Mouse (Mus musculus) gastrocnemius, postnatal 4 days (tissue): ENCODE measurements at regions not wholly inside any gene's neighbourhood (a gene's known extent, or its start where the extent isn't known, plus 50 kb on each side); places are given as distances from the start of the nearest gene placed in this dataset.

Experiments
- DNase-seq, 2 experiments: peaks; one replicate each; pipeline ENCODE4 v3.0.0; 2021 to 2022; ENCODE audit warnings: low spot score in 2 of 2, mixed read lengths in 2 of 2

- DNase-seq, result no peak
Observed at GRCm38 (mm10) chr16:15052389-15052923, 146.1 kb downstream of the Efcab1 start.

DNA sequence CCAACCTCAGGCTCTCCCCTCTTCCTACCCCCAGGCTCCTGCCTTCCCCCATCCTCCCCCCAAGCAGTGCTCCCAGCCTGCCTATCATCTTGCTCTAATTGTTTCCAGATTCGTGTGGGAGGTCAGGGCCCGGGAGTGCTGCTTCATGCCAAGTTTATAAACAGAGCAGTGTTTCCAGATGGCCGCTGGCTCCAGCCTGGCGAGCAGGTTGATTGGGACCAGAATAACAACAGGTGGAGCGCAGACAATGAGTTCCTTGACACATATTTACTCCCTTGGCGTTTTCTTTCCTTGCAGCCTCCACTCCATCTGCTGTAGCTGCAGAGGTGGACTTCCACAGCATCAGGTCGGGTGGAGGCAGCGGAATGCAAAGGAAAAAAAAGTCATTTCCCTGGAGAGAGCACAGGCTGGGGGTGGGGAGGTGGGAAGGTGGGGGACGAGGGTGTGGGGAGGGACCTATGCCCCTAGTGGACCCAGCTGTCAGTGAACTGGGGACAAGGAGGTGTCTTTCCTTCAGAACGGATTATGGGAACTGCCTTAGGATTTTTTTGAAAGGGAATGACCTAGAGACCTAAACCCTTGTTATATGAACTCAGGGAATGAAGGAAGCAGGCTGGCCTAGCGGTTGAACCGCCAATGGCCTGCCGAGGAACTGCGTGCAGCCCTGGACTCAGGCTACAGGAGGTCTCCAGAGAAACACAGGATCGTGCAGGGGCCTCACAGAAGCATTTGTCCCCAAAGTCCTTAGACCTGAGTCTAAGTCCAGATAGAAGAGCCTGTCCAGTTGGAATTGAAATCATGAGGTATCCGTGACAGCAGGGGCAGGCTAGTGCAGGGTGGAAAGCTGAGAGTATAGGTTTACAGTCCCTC is 146.8 kb downstream of the Efcab1 start:
- DNase-seq, result peak; percentile 35 to 68

GRCm38 (mm10) chr16:15053840-15054239 is 147.4 kb downstream of the Efcab1 start:
- no peak for DNase-seq

- peak in 1 of 2 experiments; percentile 27 for DNase-seq
Observed at GRCm38 (mm10) chr16:15054306-15055001, 148.0 kb downstream of the Efcab1 start.

DNA sequence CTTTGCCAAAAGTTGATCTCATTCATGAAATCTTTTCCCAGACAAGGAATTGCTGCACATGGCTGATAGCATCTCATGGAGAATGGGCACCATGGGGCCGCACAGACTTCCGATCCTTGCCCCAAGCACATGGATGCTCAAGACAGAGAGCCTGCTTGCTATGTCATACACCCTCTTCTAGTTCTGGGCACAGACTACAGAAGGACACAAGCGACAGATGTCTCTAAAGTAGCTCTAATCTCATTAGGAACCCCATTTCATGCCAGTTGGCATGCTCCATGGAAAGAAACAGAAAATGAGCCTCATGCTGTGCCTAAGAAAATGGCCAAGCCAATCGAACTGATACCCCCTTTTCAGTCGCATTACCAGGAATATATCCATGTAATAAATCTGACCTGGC is 149.3 kb downstream of the Efcab1 start:
- peak in 1 of 2 experiments; percentile 28 for DNase-seq

DNA sequence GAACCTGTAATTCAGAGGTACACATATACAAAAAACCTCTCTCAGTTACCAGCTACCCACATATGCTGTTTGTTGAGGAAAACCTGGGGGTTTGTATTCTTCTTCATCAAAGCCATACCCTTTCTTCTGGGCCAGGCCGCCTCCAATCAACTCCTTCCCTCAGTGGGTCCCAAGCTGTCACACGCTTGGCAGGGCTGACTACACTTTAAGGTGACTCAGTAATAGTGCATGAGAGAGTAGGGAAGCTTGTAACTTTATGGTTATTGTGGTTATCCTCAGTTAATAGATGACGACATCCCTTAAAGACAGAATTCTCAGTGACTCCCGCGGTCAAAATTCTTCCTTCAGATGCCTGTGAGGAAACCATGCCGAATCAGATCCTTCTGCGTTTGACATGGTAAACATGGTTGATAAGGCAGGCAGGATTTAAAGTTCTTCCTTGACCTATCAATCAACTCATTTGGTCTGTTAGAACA is 164.1 kb downstream of the Efcab1 start:
- DNase-seq, result no peak

DNA sequence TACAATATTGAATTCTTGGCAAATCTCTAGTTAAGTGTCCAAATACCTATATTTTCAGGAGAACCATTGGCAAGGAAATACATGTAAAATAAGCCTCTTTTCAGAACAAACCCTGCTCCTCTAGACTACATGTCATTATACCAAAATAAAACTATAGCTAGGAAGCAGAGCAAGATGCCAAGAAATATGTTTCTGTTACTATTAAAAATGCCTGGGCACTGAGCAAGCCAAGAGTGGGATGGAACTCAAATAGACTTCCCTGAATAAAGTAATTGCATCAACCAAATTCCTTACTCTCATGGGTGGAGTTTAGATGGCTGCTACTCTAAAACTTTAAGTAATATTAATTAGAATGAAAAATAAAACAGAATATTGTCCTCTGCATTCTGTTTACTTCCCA is 168.0 kb downstream of the Efcab1 start:
- no peak for DNase-seq

- DNase-seq, result no peak
Observed at GRCm38 (mm10) chr16:15083692-15084091, 177.3 kb downstream of the Efcab1 start.

DNA sequence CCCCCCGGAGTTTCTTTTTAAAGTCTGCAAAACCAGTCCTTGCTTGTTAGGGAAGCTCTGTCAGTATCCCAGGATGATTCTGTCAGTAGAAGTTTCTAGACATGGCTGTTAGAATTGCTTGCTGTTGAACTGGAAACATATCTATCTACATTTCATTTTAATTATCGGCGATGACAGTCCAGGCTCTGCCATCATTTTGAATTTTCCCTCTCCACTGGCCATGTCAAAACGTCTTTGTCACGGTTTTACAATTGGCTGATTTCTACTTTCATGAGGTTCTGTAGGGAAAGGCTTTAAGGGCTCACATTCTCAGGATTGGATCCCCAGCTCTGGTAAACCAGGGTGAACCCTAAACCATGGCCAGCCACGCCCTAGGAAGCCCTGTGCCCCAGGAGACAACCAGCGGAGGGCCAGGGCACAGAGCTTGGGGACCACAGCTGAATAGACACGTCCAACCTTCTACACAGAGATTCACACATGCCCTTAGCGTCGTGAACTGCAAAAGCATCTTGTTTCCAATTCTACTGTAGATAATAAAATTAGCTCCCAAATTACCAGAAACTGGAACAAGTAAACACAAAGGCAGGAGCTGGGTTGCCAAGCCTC is 177.8 kb downstream of the Efcab1 start:
- no peak for DNase-seq

DNA sequence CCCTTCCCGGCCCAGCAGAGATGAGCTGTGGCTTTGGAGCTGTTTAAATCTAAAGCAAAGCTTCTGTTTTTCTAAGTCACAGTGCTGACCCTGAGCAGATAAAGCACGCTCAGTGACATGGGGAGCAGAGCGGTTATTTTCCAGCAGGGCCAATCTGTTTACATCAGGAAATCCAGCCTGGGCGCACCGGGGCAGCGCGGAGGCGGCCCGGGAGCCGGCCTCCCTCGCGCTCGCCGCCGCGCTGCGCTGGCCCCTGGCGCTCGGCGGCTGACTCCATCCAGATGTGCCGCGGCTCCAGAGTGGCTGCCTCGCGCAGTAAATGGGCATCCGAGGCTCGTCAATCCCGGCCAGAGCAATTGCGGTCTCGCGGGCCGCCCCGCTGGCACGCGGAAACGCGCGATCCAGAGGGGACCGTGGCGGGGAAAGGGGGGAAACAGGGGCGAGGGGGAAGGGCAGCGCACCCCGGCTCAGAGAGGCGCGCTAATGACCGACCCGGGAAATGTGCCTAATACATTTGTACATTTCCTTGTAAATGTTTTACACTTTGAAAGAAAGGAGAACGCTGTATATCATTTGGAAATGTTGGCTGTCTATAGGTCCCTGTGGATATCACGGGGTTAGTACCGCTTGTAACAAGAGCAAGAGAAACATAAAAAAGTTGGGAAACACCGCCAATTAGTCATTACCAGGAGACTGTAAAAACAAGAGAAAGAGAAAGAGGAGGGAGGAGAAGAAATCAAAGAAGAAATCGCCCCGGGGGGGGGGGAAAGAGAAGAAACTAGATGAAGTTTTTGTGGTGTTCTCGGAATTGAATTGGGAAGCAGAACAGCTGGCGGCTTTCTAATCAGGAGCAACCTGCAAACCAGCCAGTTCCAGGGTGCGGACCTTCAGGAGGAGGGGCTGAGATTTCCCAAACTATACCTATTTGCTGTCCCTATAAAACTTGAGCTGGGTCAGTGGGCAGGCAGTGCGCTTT is 178.6 kb downstream of the Efcab1 start:
- peak; percentile 42 to 63 for DNase-seq

DNA sequence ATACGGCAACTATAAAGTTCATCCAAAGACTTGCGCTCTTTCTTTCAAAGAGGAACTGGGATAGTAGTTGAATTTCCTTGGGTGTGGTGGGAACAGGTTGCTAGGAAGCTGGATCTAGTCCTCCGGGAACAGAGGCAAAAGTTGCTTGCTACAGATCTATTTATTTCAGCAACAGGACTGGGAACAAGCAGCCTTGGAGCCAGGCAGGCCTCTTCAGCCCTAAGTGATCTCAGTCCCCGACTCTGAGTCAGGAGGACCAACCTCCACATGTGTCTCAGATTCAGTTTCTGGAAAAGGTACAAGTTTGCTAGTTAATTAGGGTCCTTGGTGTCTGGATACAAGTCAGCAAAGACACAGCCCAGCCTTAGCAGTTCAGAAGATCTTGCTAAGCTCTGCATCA is 180.2 kb downstream of the Efcab1 start:
- peak in 1 of 2 experiments; percentile 11 for DNase-seq

GRCm38 (mm10) chr16:15103938-15104337 is 197.5 kb downstream of the Efcab1 start:
- no peak for DNase-seq

DNA sequence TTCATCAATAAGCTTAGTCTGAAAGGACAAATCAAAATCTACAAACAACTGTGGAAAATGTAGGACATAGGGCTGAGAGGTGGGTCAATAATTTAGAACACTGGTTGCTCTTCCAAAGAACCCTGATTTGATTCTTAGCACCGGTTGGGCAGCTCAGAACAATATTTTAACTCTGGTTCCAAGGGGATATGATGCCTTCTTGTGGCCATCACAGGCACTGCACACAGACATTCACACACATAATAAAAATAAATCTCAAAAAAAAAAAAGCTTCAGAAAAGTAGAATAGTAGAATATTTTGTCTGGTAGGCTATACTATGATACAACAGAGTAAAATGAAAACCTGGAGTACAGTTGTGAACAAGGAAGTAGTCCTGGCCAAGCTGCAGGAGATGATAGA is 200.8 kb downstream of the Efcab1 start:
- DNase-seq, result no peak

DNA sequence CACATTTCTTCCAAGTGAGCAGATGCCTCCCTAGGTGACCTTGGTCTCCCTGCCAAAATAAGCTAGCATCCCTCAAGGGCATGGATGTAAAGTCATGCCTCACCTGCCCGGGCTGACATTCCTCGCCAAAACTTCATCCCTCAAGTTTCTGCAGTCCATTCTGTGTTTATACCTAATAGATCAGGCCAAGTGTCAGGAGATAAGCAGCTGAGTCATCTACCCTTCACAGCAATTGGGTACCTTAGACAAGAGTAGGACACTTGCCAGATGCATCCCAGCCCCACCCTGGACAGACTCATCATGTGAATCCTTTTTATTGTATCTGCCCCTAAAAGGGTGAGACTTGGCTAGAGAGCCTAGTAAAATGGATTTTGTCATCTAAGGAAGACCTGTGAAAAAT is 204.1 kb upstream of the Gm21897 start:
- no peak for DNase-seq

GRCm38 (mm10) chr16:15113989-15114556 is 203.2 kb upstream of the Gm21897 start:
- DNase-seq, result no peak

DNA sequence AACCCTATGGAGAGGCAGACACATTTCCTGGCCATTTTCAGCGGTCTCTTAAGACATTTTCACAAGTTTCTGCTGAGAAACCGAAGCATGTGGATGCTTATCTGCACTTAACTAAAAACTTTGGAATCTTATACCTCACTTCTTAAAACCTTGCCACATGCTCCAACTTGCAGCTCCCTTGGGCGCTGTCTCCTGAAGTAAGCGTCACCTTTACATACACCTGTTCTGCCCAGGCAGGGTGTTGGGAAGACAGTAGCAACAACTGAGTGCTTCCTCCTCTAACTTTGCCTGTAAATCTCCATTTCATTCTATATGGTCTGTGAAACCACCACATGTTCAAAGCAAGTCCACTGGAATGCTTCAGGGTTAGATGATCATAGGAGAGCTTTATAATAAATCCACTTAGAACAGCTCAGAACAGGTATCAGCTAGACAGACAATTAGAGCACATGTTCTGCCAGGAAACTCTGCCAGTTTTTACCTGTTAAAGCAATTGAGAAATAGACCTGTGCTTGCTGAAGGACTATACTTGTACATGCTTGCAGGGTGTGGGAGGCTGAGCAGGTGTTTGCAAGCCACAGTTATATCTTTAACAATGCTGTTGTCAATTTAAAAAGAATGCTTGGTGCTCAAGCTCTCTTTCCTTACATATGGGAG is 202.6 kb upstream of the Gm21897 start:
- DNase-seq, result no peak

DNA sequence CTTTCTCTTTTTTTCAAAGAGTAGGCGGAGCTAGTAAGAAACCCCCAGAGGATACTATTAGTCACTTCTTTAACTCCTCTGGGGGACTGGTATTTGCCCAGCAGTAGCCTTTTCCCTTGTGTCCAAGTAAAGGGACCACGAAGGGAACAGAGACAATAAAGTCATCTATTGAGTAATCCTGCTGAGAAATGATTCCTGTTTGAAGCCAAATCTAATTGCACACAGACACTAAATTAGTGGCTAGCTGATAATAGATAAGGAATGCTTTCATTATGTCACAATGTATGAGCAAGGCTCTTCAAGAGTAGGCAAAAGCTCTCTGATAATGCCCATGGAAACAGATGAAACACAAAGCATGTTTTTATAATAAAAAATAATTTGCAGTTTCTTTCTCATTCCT is 201.9 kb upstream of the Gm21897 start:
- no peak for DNase-seq

- no peak for DNase-seq
Observed at GRCm38 (mm10) chr16:15119799-15120198, 197.5 kb upstream of the Gm21897 start.

DNA sequence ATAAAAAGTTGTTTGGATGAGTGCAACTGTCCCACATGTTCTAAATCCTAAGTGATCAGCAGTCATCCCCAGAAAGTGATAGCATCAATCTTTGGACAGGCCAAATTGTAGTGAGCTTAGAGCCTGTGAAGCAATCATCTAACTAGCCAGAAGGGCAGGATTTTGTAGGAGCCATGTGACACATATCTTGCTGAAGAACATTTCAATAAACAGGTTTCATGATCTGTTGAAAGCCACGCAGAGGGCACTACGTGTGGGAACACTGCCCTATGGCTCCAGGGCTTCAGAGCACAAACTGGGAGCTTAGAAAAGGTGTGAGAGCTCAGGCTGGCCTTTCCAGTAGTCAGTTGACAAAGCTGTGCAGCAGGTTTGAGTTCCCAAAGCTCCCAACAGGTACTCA is 188.3 kb upstream of the Gm21897 start:
- DNase-seq, result no peak

DNA sequence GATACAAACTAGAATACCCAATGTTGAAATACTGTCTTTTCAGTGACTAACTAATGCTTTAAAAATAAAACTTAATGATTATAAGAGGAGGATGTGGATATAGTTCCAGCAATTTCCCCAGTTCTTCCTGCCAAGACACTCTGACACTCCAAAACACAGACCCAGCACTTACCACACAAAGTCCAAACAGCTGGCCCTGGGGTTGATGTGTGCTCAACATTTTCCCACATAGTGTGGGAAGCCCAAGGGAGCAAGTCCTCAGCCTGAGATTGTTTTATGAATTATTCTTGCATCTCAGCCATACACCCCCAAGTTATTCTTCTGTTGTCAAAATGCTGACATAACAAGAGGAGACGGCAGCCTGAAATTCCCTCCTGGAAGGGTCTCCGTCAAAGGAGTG is 187.5 kb upstream of the Gm21897 start:
- no peak for DNase-seq
